Mouse (Mus musculus) myocyte (in vitro differentiated cells): Measurements from ENCODE around the gene Kbtbd13.

ENCODE experiments used
- CEBPB ChIP-seq: IDR thresholded peaks from 2 replicates; pipeline ENCODE4 v1.6.1; 2011; ENCODE audit warnings: mild to moderate bottlenecking, moderate library complexity; ENCODE audit not compliant: poor library complexity, insufficient read depth, severe bottlenecking
- E2F4 ChIP-seq: IDR thresholded peaks from one replicate; pipeline ENCODE4 v1.6.1; 2011; ENCODE audit warnings: mild to moderate bottlenecking, control low read depth, moderate library complexity; ENCODE audit not compliant: insufficient read depth
- MAX ChIP-seq: IDR thresholded peaks from one replicate; pipeline ENCODE4 v1.6.1; 2011; ENCODE audit warnings: low read depth, mild to moderate bottlenecking, control low read depth
- MYOD1 ChIP-seq, 3 experiments: IDR thresholded peaks; one replicate each; pipeline ENCODE4 v1.6.1; 2011; ENCODE audit warnings: control low read depth in 2 of 3, low read depth in 2 of 3, mild to moderate bottlenecking in 2 of 3, moderate library complexity in 1 of 3; ENCODE audit not compliant: insufficient read length in 2 of 3, control insufficient read depth in 1 of 3
- POLR2A ChIP-seq: IDR thresholded peaks from one replicate; pipeline ENCODE4 v1.6.1; 2011; ENCODE audit warnings: low read depth, mild to moderate bottlenecking, control low read depth, moderate library complexity; ENCODE audit not compliant: insufficient read length
- POLR2AphosphoS2 ChIP-seq: IDR thresholded peaks from one replicate; pipeline ENCODE4 v1.6.1; 2011; ENCODE audit warnings: low read depth, control low read depth; ENCODE audit not compliant: insufficient read length
- REST ChIP-seq: IDR thresholded peaks from one replicate; pipeline ENCODE4 v1.6.1; 2011; ENCODE audit warnings: mild to moderate bottlenecking, control low read depth, moderate library complexity; ENCODE audit not compliant: insufficient read depth, insufficient read length
- SRF ChIP-seq: IDR thresholded peaks from one replicate; pipeline ENCODE4 v1.6.1; 2011; ENCODE audit warnings: low read depth; ENCODE audit not compliant: control insufficient read depth, insufficient read length
- TCF12 ChIP-seq: IDR thresholded peaks from one replicate; pipeline ENCODE4 v1.6.1; 2011; ENCODE audit warnings: mild to moderate bottlenecking, control low read depth; ENCODE audit not compliant: poor library complexity, insufficient read depth, severe bottlenecking
- TCF3 ChIP-seq: IDR thresholded peaks from one replicate; pipeline ENCODE4 v1.6.1; 2011; ENCODE audit warnings: low read depth, control low read depth; ENCODE audit not compliant: insufficient read length
- USF1 ChIP-seq: IDR thresholded peaks from one replicate; pipeline ENCODE4 v1.6.1; 2011; ENCODE audit warnings: low read depth, mild to moderate bottlenecking, control low read depth, moderate library complexity

DNA sequence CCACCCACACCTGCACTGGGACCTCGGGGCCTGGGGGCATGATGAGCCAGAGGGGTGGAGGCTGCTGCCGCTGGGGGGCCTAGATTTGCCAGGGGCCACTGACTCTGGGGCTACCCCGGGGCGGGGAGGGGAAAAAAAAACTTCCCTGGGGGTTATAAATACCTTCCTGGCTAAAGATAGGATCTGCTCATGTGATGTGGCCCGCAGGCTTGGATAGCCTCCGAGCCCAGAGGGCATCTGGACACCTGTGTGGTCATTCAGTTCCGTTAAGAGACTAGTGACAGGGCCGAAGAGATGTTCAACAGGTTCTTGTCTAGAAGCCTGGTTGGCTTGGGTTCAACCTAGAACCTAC is at the start of gene Kbtbd13:
- TF ChIP-seq SRF, result no peak
- no peak for TF ChIP-seq E2F4
- TF ChIP-seq POLR2A, result no peak
- TF ChIP-seq REST, result no peak
- no peak for TF ChIP-seq MAX
- no peak for TF ChIP-seq POLR2AphosphoS2
- no peak for TF ChIP-seq CEBPB
- TF ChIP-seq TCF12, result no peak
- no peak for TF ChIP-seq USF1
- no peak for TF ChIP-seq TCF3
- TF ChIP-seq MYOD1 (IDR thresholded peaks at IDR 0.05; ENCODE audit: control insufficient read depth in 1 of 3, insufficient read length in 2 of 3, low read depth in 2 of 3), result peak in 1 of 3 experiments; percentile 16
